Mouse (Mus musculus): ENCODE data around the gene 2310022A10Rik.

2310022A10Rik gene

GRCm38 (mm10) chr7:27540935-27541334 is 12.1 kb upstream of the 2310022A10Rik start:
- DNase-seq (ENCODE audit: low spot score in 2 of 2) = no peak

- no peak for DNase-seq (ENCODE audit: low spot score in 2 of 2)
Observed at GRCm38 (mm10) chr7:27541431-27541830, 11.6 kb upstream of the 2310022A10Rik start.

GRCm38 (mm10) chr7:27541922-27542321 is 11.1 kb upstream of the 2310022A10Rik start:
- DNase-seq (ENCODE audit: low spot score in 2 of 2) = no peak

- DNase-seq (ENCODE audit: low spot score in 2 of 2) = peak; percentile 83 to 90
Observed at GRCm38 (mm10) chr7:27542392-27543033, 10.5 kb upstream of the 2310022A10Rik start.

- DNase-seq (ENCODE audit: low spot score in 2 of 2) = no peak
Observed at GRCm38 (mm10) chr7:27543065-27543464, 10.0 kb upstream of the 2310022A10Rik start.

GRCm38 (mm10) chr7:27543851-27544250 is 9.2 kb upstream of the 2310022A10Rik start:
- no peak for DNase-seq (ENCODE audit: low spot score in 2 of 2)

GRCm38 (mm10) chr7:27544675-27545370 is 8.2 kb upstream of the 2310022A10Rik start:
- DNase-seq (ENCODE audit: low spot score in 2 of 2) = peak in 1 of 2 experiments; percentile 49

- DNase-seq (ENCODE audit: low spot score in 2 of 2) = no peak
Observed at GRCm38 (mm10) chr7:27549597-27549996, 3.4 kb upstream of the 2310022A10Rik start.

GRCm38 (mm10) chr7:27552070-27552469 is 963 bp upstream of the 2310022A10Rik start:
- DNase-seq (ENCODE audit: low spot score in 2 of 2) = no peak

GRCm38 (mm10) chr7:27560291-27560887 is 7.4 kb downstream of the 2310022A10Rik start:
- no peak for DNase-seq (ENCODE audit: low spot score in 2 of 2)

GRCm38 (mm10) chr7:27560978-27561377 is 7.9 kb downstream of the 2310022A10Rik start:
- DNase-seq (ENCODE audit: low spot score in 2 of 2) = no peak

GRCm38 (mm10) chr7:27569580-27570224 is 16.7 kb downstream of the 2310022A10Rik start:
- DNase-seq (ENCODE audit: low spot score in 2 of 2) = no peak

GRCm38 (mm10) chr7:27572133-27572532 is 19.1 kb downstream of the 2310022A10Rik start:
- no peak for DNase-seq (ENCODE audit: low spot score in 2 of 2)

- no peak for DNase-seq (ENCODE audit: low spot score in 2 of 2)
Observed at GRCm38 (mm10) chr7:27574124-27574880, 21.3 kb downstream of the 2310022A10Rik start.

- DNase-seq (ENCODE audit: low spot score in 2 of 2) = peak; percentile 48 to 78
Observed at GRCm38 (mm10) chr7:27576914-27577313, 23.9 kb downstream of the 2310022A10Rik start.

- DNase-seq (ENCODE audit: low spot score in 2 of 2) = no peak
Observed at GRCm38 (mm10) chr7:27577589-27577988, 24.6 kb downstream of the 2310022A10Rik start.

GRCm38 (mm10) chr7:27578465-27578864 is 25.4 kb downstream of the 2310022A10Rik start:
- no peak for DNase-seq (ENCODE audit: low spot score in 2 of 2)

GRCm38 (mm10) chr7:27580380-27581174 is 27.5 kb downstream of the 2310022A10Rik start:
- no peak for DNase-seq (ENCODE audit: low spot score in 2 of 2)

- DNase-seq (ENCODE audit: low spot score in 2 of 2) = no peak
Observed at GRCm38 (mm10) chr7:27586861-27587260, 33.8 kb downstream of the 2310022A10Rik start.

- no peak for DNase-seq (ENCODE audit: low spot score in 2 of 2)
Observed at GRCm38 (mm10) chr7:27587741-27588140, 34.7 kb downstream of the 2310022A10Rik start.

GRCm38 (mm10) chr7:27590088-27590487 is 37.1 kb downstream of the 2310022A10Rik start:
- DNase-seq (ENCODE audit: low spot score in 2 of 2) = no peak

Data from spleen, postnatal 4 days (tissue).